Mouse (Mus musculus) spleen, adult 18-20 months (tissue): ENCODE results near the gene Nkain4.

ENCODE experiments used
- DNase-seq, 2 experiments: peaks; one replicate each; pipeline ENCODE4 v3.0.0; 2022; ENCODE audit warnings: mixed read lengths in 2 of 2

The Nkain4 gene

DNA sequence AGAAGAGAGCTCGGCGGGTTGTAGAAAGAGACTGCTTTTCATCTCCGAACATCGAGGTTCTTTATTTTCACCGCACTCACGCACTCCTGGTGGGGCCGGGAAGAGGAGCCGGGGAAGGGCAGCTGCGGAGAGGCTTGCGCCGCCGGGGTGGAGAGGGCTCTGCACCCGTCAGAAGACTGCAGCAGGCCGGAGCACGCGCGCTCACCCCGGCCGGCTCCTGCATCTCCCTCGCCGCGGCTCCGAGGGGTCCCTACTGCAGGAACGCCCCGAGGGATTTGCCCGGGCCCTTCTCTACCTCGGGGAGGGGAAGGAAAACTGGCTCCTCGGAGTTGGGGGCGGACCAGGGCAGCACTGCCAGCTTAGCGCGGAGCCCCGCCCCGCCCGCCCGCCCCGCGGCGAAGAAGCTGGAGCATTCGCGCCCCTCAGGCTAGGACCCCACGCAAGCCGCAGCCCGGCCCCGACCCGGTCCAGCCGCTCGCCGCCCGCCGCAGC lies 60.9 kb downstream of the Nkain4 start:
- DNase-seq: no peak

GRCm38 (mm10) chr2:180892841-180893521 lies 61.5 kb downstream of the Nkain4 start:
- no peak for DNase-seq

DNA sequence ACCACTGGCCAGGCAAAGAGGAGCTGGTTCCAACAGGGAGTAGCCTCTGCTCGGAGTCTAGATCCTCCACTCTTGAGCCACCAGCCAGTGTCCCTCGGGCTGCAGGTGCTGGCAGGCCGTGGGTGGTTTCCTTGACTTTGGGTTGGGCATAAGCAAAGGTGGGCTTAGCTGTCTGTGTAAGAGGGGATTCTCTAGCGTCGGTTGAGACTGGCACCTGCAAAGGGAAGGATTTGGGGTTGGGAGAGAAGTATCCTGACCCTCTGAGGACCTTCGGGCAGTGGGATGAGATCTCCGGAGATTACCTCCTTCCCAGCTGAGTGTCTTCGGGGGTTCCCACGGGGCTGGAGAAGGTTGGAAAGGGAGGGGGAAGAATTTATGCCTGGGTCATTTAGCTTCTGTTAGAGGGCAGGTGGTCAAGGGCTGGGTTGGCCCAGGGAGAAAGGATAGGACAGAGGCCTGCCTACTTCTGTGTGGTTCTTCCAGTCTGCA lies 62.6 kb downstream of the Nkain4 start:
- DNase-seq: no peak

GRCm38 (mm10) chr2:180891075-180891834 lies 63.2 kb downstream of the Nkain4 start:
- no peak for DNase-seq

GRCm38 (mm10) chr2:180890422-180891074 lies 64.0 kb downstream of the Nkain4 start:
- DNase-seq: no peak

DNA sequence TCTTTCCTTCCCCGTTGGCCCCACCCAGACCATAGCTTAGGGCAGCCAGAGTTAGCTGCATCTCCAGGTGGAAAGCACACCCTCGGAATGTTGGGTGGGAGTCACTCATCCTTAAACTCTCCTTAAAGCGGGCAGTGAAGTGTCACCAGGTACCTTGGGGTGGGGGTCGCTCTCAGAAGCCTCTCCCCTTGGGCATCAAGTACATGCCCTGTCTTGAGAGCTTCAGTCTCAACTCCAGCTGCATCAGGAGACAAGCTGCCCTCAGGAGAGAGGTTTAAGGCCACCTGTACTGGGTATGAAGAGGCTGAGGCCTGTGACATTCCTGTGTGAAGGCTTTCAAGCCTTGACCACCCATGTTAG lies 64.6 kb downstream of the Nkain4 start:
- no peak for DNase-seq

DNA sequence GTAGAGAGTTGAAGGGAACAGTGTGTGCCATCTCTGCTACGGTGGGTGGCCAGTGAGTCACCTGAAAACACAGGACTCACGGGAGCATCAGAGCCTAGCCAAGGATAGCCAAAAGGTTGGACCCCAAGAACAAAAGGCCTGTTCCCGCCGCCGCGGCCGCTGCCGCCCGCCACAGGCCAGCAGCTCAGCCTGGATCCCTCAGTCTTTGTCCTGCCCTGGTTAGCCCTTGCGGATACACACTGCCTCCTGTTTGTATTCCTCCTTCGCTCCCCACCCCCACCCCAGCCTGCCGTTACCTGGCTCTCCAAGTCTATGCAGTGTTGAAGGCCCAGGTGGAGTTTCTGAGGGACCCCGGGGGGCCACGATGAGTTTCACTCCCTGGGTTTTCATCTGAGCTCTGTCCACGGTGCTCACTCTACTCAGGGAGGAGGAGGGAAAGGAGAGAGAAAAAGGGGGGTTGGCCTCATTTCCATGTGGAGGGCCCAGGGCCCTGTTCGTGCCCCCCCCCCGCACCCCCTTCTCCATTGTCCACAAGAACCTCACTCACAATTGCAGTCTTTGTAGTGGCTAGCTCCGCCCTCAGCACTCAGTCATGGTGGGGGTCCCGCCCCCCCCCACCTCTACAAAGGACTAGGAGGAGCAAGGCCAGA lies 65.1 kb downstream of the Nkain4 start:
- no peak for DNase-seq

- DNase-seq: no peak
Measured at GRCm38 (mm10) chr2:180885270-180885669, 69.2 kb downstream of the Nkain4 start.
